Mouse (Mus musculus) spleen, adult 2 months (tissue): ENCODE measurements around the gene Ppil1. TPM values are rescaled to one million over a fixed set of nuclear protein-coding genes. Genes with fewer than 3 reads are reported as not detected.

Source experiments
- DNase-seq, 2 experiments: peaks; one replicate each; pipeline versions ENCODE4 v3.0.0 to v3.0.0-alpha.2; 2012 to 2021; ENCODE audit warnings: low spot score in 2 of 2, low read depth in 1 of 2
- H3K27ac ChIP-seq: fragments of 200-500 bp; 2 replicates; pipeline ENCODE4 v1.5.1; 2012; ENCODE audit warnings: low read length, inconsistent platforms; ENCODE audit not compliant: insufficient read depth
- H3K27me3 ChIP-seq: fragments of 200-500 bp; 2 replicates; pipeline ENCODE4 v1.6.1; 2012; ENCODE audit warnings: mild to moderate bottlenecking, moderate library complexity, low read length, inconsistent platforms; ENCODE audit not compliant: control insufficient read depth, insufficient read depth
- H3K36me3 ChIP-seq: fragments of 200-500 bp; 2 replicates; pipeline ENCODE4 v1.6.1; 2012; ENCODE audit warnings: mild to moderate bottlenecking, low read length, inconsistent platforms; ENCODE audit not compliant: control insufficient read depth, insufficient read depth
- H3K4me1 ChIP-seq: fragments of 200-500 bp; 2 replicates; pipeline ENCODE4 v1.6.1; 2011; ENCODE audit warnings: inconsistent platforms; ENCODE audit not compliant: control insufficient read depth, insufficient read depth, insufficient read length
- H3K4me3 ChIP-seq: fragments of 200-500 bp; 2 replicates; pipeline ENCODE4 v1.5.1; 2011; ENCODE audit warnings: mild to moderate bottlenecking, inconsistent platforms; ENCODE audit not compliant: insufficient read depth, insufficient read length; ENCODE audit errors: extremely low read depth
- CTCF ChIP-seq: fragments of 200-500 bp; IDR thresholded peaks from 2 replicates; pipeline ENCODE4 v1.5.1; 2011; ENCODE audit warnings: mild to moderate bottlenecking, inconsistent platforms; ENCODE audit not compliant: insufficient read depth, insufficient read length, insufficient replicate concordance; ENCODE audit errors: extremely low read depth
- POLR2A ChIP-seq: fragments of 200-500 bp; IDR thresholded peaks from 2 replicates; pipeline ENCODE4 v1.6.1; 2011; ENCODE audit warnings: low read depth, low read length, inconsistent platforms
- WGBS: fragments of 180-500 bp; shearing (Covaris S2); methylation state at CpG from one replicate; pipeline ENCODE4 v1.1.7; 2018; 5-methylcytosine and 5-hydroxymethylcytosine counted together
- polyA plus RNA-seq: library from polyadenylated mRNA; depleted of rRNA; stranded (reverse); fragments of >200 nt; gene quantifications from 2 replicates; pipeline ENCODE4 v1.2.3, GENCODE M21; 2012

The Ppil1 gene
- polyA plus RNA-seq, 1 experiment, result 24.8 TPM

DNA sequence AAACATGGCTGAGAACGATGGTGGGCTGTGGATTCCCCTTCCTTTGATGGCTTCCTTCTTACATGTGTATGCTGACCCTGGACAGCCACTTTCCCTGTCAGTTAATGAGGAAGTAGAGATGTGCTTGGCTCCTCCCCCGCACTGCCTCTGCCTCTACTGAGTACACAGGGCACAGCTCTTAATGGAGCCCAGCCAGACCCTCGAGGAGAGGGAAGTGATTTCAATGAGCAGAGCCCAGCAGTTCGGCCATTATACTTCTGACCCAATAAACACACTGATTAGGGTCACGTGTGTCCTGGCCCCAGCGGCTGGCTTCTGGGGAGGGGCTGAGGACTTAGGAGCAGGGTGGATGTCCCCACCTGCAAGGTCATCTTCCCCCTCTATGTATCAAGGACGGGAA lies 18.3 kb downstream of the Ppil1 start:
- DNase-seq, result no peak
- no peak for TF ChIP-seq CTCF
- no peak for TF ChIP-seq POLR2A
- Histone ChIP-seq H3K4me1 (peaks cover 3% of the 10 kb centered on the region; the same call in 1 of the 2 replicates), H3K27ac (no peak overlapping the region), H3K27me3 (no peaks in the 10 kb centered on the region), H3K4me3 (no peak overlapping the region), H3K36me3 (peaks cover 4% of the 10 kb centered on the region; the same call in 1 of the 2 replicates)
- 28% methylated on average over 7 of the region's 7 CpGs for WGBS

DNA sequence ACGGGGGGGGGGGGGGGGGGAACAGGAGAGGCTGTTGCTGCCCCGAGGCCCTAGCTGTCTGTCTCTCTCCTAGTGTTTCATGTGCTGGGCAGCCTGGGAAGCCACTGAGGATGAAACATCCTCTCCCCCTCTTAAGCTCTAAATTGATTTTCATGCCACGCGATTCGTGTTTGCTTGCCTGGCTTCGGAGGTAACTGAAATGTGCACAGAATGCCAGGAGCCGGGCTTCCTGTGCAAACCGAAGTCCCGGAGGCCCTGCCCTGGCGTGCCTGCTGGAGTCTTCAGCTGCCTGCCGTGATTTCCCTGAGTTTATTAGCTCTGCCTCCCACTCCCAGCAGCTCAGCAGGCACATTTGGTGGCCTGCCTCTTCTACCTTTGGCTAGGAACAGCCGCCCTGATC lies 19.1 kb downstream of the Ppil1 start:
- H3K36me3 ChIP-seq, result 0 out of 2 replicates have a peak, but pooled peaks cover 1% of the 10 kb centered on the region
- no peak overlapping the region for H3K4me3 ChIP-seq
- peaks cover 3% of the 10 kb centered on the region; the same call in 1 of the 2 replicates for H3K4me1 ChIP-seq
- no peaks in the 10 kb centered on the region for H3K27me3 ChIP-seq
- 80% methylated on average over 12 of the region's 12 CpGs for WGBS
- H3K27ac ChIP-seq, result no peak overlapping the region
- DNase-seq, result no peak
- TF ChIP-seq CTCF, result no peak
- TF ChIP-seq POLR2A, result no peak

DNA sequence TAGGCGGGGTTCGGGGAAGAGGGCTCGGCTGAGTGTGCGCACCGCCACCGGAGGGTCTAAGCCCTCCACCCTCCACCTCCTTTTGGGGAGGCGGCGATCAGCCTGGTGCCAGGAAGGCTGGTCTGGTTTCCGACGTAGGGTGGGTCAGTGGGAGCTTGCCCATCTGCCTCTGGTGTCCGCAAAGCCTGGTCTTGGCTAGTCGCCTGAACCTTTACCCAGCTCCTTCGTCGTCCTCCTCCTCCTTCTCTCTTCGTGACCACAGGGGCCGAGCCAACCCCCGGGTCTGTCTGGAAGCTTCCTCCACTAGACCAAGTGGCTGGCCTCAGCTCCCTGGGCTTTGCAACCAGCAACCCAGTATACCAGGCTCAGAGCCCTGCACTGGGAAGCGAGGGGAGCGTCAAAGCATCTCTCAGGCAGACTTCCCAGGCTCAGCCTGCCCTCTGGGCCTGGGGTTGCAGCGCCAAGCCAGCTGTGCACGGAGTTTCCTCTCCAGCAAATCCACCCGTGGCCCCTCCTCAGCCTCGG lies 25.5 kb downstream of the Ppil1 start:
- H3K36me3 ChIP-seq, result no peaks in the 10 kb centered on the region
- DNase-seq, result no peak
- H3K4me3 ChIP-seq, result no peak overlapping the region
- WGBS, result 5% methylated on average over 23 of the region's 23 CpGs
- peaks cover 12% of the 10 kb centered on the region; the same call in 1 of the 2 replicates for H3K4me1 ChIP-seq
- H3K27ac ChIP-seq, result no peak overlapping the region
- H3K27me3 ChIP-seq, result peaks cover 22% of the 10 kb centered on the region
- TF ChIP-seq POLR2A, result no peak
- TF ChIP-seq CTCF, result no peak

DNA sequence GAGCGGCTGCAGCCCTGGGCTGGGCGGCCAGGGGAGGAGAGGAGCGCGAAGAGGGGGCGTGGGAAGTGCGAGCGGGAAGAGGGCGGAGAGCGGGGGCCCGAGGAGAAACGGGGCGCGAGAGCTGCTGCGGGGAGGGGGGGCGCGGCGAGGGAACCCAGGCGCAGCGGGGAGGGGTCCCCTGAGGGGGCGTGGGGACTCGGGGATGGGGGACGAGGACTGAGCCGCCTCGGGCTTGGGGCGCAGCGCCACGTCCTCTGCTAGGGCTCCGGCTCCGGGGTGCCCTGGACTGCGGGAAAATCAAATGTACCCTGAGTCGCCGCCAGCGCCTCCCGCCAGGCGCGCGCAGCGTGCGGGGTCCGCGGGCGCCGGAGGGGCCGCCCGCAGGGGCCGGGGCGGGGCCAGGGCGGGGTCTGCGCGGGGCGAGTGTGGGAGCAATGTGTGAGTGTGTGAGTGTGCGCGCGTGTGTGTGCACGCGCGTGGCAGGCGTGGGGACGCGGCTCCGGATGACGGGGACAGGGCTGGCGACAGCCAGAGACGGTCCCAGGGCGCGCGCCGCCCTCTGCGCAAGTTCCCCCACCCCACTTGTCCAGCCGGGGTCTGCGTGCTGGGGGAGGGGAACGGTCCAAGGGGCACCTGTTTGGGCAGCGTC lies 26.1 kb downstream of the Ppil1 start, which contains the start of gene Cpne5:
Cpne5 (minus strand) TSS at position 396 of the 649 bp plus-strand sequence.
- 2% methylated on average over 54 of the region's 73 CpGs for WGBS
- Histone ChIP-seq H3K4me3 (peak within 1 kb of the TSS; percentile 27; the same call in 1 of the 2 replicates), H3K27ac (no peak within 1 kb of the TSS), H3K36me3 (no peaks in the 10 kb centered on the region), H3K4me1 (peaks cover 12% of the 10 kb centered on the region; the same call in 1 of the 2 replicates), H3K27me3 (peaks cover 22% of the 10 kb centered on the region)
- no peak for DNase-seq
- no peak for TF ChIP-seq POLR2A

DNA sequence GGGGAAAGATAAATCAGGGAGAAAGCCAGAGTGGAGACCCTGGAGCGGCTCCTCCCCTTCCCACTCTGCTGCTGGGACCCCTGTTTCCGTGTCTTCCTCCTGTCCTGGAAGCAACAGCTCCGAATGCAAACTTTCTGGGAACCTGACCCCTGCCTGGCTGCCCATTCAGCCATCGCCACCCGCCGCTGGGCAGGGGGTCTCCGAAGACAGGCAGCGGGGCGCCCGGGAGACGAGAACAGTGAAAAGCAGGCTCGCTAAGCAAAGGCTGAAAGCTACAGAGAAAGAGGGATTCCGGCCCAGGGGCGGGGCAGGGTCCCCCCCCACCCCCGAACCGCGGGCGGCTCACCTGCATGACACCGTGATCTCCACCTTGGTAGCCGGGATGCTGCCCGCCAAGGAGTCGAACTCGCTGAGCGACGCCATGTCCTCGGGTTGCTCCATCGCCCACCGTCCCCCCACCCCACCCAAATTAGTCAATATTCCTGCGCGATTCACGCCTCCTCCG lies 26.7 kb downstream of the Ppil1 start:
- Histone ChIP-seq H3K4me3 (peak overlapping the region; percentile 27; the same call in 1 of the 2 replicates), H3K27me3 (peaks cover 22% of the 10 kb centered on the region), H3K27ac (no peak overlapping the region), H3K36me3 (no peaks in the 10 kb centered on the region), H3K4me1 (peaks cover 12% of the 10 kb centered on the region; the same call in 1 of the 2 replicates)
- 4% methylated on average over 31 of the region's 32 CpGs for WGBS
- TF ChIP-seq CTCF (no peak), POLR2A (no peak)
- DNase-seq, result no peak

DNA sequence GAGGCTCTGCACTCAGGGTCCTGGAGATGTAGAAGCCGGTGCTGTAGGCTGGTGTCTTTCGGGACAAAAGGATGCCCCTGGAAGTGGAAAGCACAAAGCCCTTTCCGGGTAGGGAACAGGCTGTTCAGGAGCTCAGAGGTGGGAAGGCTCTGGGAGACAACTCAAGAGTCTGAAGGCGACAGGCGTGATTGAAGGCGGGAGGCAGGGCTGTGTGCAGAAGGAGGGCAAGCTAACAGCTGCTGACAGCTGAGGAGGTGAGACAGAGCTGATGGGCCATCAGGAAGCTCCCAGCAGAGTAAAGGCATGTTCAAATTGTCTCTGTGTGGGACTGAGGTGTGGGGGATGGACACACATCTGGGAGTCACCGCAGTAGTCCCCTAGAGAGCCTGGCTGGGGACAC lies 27.9 kb downstream of the Ppil1 start:
- peaks cover 12% of the 10 kb centered on the region; the same call in 1 of the 2 replicates for H3K4me1 ChIP-seq
- H3K36me3 ChIP-seq, result no peaks in the 10 kb centered on the region
- WGBS, result 82% methylated on average over 7 of the region's 7 CpGs
- peaks cover 22% of the 10 kb centered on the region for H3K27me3 ChIP-seq
- H3K4me3 ChIP-seq, result no peak overlapping the region
- no peak for DNase-seq
- H3K27ac ChIP-seq, result no peak overlapping the region
- TF ChIP-seq POLR2A (no peak), CTCF (no peak)

DNA sequence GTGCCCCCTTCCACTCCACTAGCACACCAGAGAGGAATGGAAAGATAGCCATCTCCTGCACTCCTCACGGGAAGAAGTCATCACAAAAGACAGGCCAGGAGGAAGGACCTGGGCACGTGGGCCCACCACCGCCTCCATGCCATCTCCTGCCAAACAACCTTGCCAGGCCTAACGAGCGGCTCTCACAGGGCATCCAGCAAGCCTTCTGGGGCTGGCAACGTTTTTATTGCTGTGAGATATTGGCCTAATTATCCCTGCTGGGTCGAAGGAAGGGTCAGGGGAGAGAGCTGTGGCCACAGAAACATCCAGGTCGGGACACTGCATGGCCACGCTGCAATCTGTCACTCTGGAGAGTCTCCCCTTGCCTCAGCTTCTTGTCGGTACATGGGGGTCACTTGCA lies 32.9 kb downstream of the Ppil1 start:
- no peak overlapping the region for H3K27ac ChIP-seq
- H3K36me3 ChIP-seq, result no peaks in the 10 kb centered on the region
- no peak overlapping the region for H3K4me3 ChIP-seq
- no peaks in the 10 kb centered on the region for H3K4me1 ChIP-seq
- no peaks in the 10 kb centered on the region for H3K27me3 ChIP-seq
- no peak for DNase-seq
- WGBS, result 80% methylated on average over 10 of the region's 10 CpGs
- TF ChIP-seq POLR2A, result no peak
- TF ChIP-seq CTCF, result no peak
